Mouse (Mus musculus): ENCODE measurements around the gene Arhgef17.

The Arhgef17 gene

DNA sequence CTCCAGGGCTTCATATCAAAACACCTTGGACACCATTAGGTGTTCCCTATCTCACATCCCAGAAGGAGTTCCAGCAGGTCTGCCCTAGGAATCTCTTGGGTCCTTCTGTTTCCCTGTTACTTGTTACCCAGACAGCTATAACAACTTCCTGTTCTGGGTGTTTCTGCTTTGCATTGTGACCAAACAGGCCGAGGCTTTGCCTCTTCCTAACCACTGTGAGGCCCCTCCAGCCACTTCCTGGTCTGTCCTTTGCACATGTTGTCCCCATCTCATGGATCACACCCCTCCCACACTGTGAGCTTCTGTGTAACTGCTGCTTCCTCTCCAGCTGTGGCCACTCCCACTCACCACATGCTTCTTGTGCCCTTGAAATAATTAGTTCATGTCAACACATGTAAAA lies 86.5 kb downstream of the Arhgef17 start:
- peak; percentile 87 for DNase-seq (ENCODE audit: low spot score)

DNA sequence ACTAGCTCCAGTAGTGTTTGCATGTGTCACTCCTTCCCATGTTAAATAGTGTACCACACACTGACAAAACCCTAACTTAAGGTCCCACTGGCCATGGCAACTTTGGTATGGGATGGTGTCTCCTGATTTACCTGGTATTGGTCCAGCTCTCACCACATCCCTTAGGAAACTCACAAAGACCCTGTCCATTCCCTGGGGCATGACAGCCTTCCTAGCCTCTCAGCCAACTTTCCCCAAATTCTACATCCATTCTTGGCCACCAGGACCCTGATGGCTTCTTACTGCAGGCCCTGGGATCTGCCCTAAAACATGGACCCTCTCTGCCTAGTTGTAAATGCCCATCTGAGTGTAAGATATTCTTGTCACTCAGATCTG lies 86.9 kb downstream of the Arhgef17 start:
- DNase-seq (ENCODE audit: low spot score), result no peak

DNA sequence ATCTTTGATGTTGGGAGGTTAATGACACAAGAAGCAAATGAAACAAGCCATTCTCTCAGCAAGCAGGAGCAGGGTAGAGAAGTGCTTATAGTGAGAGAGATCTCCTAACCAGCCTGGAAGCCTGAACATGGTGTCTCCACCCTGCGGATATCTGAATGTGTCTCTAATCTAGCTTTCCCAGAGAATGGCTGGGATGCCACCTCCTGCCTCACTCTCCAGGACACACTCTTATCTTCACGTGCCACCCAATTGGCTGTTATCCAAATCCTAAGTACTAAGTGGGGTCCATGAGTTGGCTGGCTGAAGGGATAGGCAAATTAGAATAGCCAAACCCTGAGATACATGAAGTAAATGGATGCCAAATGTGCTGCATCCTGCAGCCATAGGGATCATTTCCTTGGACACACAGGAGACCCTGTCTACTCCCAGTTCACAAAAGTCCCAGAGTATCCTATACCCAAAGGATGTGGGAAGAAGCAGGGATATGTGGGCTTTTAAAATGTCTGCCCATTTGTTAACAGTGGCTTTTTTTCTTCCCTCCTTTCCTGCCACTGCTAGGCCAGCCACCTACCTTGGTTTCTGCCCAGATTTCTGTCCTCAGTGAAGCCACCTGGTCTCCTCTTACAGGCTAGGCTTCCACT lies 87.4 kb downstream of the Arhgef17 start:
- no peak for DNase-seq (ENCODE audit: low spot score)

DNA sequence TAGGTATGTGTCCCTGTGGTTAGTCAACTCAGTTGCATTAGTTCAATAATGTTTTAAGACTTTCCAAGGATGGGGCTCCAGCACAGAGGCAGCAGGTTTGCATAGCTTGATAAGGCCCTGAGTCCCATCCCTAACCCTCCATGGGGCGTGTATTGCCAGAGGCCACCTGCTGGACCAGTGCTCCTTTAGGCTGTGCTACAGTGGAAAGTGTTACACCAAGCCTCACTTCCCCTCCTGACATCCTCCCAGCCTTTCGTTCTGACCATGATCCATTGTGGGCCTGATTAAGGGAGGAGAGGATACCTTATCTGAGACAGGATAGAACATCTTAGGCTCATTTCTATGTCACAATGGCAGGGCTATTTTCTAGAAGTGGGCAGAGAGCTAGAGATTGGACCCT lies 88.0 kb downstream of the Arhgef17 start:
- DNase-seq (ENCODE audit: low spot score), result no peak

DNA sequence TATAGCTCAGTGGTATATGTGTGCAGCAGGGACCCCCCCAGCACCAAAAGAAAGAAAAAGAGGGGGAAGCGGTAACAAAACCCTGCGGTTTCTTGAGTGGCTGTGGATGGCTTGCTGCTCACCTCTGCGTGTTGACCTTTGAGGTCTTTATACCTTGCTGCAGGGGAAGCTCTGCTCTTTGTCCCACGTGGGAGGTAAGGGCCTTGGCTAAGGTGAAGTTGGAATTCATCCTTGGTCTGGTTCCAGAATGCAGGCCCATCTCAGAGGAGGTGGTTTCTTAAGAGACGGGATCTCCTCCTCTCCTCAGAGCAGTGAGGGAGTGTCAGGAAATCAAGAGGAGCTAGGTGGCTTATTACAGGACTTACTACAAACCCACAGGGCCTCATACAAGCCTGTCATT lies 89.7 kb downstream of the Arhgef17 start:
- no peak for DNase-seq (ENCODE audit: low spot score)

DNA sequence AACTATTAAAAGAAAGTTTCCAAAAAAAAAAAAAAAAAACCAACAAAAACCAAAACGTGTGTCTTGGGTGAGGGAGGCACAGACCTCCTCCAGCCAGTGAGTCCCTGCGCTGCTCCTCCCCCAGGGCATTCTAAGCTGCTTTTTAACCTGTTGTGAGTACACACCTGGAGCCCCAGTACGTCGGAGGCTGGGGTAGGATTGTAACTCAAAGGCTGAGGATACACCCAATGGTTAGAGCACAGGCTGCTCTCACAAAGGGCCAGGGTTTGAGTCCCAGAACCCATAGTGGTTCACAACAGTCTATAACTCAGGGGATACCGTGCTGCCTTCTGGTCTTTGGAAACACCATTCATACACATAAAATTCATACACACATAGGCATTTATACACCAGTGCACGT lies 90.3 kb downstream of the Arhgef17 start:
- no peak for DNase-seq (ENCODE audit: low spot score)

DNA sequence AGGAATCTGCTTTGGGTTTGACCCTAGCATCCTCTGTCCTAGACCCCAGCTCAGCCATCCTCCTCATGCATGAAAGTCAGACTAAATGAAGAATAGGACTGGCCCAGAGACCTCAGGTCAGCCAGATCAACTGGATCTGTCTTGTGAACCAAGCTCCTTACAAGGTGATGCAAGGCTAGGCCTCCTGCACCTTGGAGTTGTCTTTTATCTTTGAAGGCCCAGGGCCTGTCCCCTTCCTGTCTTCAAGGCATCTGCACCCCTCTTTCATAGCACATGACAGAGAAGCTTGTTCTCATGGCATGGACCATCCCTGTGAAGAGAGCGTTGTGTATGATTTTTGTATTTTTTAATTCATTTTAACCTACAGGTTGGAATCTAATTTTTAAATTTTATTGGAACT lies 91.0 kb downstream of the Arhgef17 start:
- no peak for DNase-seq (ENCODE audit: low spot score)

DNA sequence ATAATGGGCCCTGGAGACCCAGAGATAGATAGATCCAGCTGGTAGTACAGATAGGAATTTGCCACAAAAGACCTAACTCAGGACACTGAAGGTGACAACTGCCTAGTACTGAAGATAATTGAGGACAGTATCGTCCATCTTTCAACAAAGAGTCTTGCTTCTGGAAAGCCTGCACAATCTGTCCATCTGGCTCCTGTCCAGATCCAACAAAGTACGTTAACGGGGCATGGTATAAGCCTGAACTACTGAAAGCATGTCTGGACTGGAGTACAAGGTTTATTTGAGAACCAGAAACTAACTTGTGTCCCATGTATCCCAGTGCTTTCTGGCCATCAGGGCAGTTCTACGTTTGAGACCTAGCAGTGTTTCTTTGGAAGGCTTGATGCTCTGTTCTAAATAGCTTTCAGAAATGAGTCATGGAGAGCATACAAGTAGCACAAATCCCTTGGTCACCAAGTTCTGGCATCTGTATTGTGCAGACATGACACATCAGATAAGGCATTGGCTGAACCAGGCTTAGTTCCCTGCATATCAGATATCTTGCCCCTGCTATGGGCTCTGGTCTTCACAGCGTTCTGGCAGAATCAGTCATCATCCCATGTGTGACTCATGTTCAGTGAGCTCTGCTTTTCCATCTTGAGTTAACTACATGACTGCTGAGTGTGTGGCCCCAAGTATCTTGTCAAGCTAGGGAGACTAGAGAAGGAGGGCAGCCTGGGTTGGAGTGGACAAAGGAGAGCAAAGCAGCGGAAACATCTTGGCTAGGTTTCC lies 92.1 kb downstream of the Arhgef17 start:
- DNase-seq (ENCODE audit: low spot score), result no peak

DNA sequence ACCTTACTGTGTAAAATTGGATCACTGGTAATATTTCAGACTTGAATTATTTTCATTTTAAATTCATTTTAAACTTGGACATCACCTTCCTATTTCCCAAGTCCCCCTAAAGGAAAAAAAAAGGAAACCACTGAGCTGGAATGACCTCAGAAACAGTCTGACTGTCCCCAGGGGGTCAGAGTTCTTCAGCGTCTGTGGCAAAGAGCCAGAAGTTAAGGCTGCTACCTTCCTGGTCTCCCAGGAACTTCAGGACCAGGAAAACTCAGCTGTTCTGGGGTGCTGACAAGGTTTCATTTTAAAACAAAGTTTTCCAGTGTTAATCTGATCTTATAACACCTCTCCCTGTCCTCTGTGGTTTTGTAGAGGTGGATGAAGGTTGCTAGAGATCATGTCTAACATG lies 94.2 kb downstream of the Arhgef17 start:
- no peak for DNase-seq (ENCODE audit: low spot score)

DNA sequence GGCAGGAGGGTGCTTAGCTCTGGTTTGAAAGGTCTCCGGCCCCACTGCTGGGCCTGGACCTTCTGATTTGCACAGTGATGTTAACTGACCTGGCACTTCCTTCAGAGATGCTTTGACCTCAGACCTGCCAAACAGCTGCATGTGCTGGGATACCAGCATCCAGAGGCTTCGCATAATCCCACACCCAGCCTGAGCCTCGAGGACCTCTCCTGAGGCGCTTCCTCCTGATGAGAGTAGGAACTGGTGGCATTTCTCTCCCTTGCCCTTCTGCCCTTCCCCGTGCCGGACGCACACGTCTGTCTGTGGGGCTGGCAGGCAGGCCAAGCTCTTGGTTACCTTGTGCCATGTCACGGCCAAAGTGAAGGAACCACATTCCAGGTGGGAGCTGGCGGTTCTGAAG lies 95.2 kb downstream of the Arhgef17 start:
- DNase-seq (ENCODE audit: low spot score), result no peak

DNA sequence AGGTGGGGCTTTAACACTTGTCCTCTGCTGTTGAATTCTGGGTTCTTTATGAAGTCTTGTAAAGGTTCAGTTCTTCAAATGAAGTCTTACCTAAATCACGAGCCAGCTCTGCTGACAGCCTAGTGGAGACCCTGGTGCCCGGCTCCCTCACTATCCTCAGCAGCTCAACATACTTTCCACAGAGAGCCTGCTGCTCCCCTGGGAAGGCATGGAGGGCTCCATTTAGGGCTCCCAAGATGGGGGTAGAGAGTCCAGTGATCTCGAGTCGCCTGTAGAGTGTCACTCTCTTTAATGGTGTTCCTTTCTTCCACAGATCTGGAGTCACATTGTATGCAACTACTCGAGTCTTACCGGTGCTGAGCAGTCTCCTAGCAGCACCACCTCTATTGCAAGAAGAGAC lies 96.2 kb downstream of the Arhgef17 start:
- DNase-seq (ENCODE audit: low spot score), result no peak

DNA sequence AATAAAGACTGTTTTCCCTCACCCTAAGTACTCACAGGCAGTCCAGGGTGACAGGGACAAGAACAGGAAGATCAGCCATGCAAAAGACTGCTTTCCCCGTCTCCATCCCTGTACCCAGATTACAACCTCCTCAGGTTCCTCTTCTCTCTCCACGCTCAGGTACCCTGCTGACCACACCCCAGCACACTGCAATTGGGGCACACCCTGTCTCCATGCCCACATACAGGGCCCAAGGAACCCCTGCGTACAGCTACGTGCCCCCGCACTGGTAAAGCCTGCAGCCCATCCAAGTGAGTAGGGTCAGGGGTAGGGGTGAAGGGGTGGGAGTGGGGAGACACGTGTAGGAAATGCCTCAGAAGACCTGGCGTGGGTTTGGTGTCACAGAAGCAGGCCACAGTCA lies 96.7 kb downstream of the Arhgef17 start:
- DNase-seq (ENCODE audit: low spot score), result no peak

DNA sequence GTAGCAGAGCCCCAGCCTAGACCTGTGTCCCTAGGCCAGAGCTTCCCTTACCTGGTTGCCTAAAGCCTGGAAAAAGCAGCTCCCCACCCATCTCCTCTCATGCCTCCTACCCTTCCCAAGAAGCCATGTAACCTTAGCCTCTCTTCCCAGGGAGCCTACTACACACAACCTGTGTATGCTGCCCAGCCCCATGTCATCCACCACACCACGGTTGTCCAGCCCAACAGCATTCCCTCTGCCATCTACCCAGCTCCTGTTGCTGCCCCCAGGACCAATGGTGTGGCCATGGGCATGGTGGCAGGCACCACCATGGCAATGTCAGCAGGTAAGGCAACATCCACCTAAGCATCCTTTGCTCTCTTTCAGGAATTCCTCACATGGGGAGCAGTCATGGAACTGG lies 98.0 kb downstream of the Arhgef17 start:
- DNase-seq (ENCODE audit: low spot score), result no peak

DNA sequence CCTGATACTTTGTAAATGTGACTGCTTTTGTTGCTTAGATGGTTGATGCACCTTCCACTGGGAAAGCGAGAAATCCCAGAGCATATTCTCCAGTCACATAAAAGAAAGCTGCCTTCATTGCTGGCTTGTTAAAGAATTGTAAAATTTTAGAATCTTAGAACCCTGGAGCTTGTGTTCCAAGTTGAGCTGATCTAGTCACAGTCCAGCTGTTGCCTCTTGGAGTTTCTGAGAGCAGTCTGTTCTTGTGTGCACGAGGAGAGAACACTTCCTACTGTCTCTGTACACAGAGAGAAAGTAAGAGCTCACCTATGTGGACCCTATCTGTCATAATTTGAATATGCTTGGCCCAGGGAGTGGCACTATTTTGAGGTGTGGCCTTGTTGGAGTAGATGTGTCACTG lies 103.4 kb downstream of the Arhgef17 start:
- DNase-seq (ENCODE audit: low spot score), result no peak

DNA sequence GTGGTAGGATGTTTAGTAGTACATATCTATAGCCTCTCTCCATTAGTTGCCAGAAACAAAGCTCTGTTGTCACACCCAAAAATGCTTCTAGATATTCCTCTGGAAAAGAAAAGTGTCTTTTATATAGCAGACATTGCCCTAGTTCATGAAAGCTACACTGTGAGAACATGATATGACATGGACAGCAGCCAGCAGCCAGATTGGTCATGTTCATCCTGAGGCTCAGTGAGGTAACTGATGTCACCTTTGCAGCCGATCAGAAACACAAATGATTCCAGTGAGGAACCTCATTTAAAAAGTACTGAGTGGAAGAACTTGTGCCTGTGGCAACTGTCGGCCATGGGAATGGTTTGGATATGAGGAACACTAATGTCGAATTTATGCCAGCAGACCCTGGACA lies 107.2 kb downstream of the Arhgef17 start:
- no peak for DNase-seq (ENCODE audit: low spot score)
